Mouse (Mus musculus) kidney, postnatal 0 days (tissue): ENCODE results near the gene Zscan18. TPM values are rescaled to one million over a fixed set of nuclear protein-coding genes. Genes with fewer than 3 reads are reported as not detected.

Source experiments
- ATAC-seq: fragments of 200-750 bp; cut with Nextera tagmentation; replicated peaks from 2 replicates; pipeline ENCODE4 v1.8.0; 2017; ENCODE audit warnings: low read depth, moderate number of reproducible peaks, moderate TSS enrichment, moderate library complexity; ENCODE audit not compliant: low FRiP score
- DNase-seq: peaks from one replicate; pipeline ENCODE4 v3.0.0-alpha.2; 2016; ENCODE audit warnings: low spot score
- H3K27ac ChIP-seq: fragments of 300-500 bp; sonication (generic); 2 replicates; pipeline ENCODE4 v1.5.1; 2014; ENCODE audit warnings: mild to moderate bottlenecking
- H3K27me3 ChIP-seq: fragments of 300-500 bp; sonication (generic); 2 replicates; pipeline ENCODE4 v1.6.1; 2014; ENCODE audit warnings: low read length, mixed read lengths; ENCODE audit not compliant: insufficient read depth
- H3K36me3 ChIP-seq: fragments of 300-500 bp; sonication (generic); 2 replicates; pipeline ENCODE4 v1.6.1; 2014; ENCODE audit warnings: low read length, mixed read lengths; ENCODE audit not compliant: insufficient read depth
- H3K4me1 ChIP-seq: fragments of 300-500 bp; sonication (generic); replicated peaks from 2 replicates; pipeline ENCODE4 v1.6.1; 2014; ENCODE audit warnings: antibody characterized with exemption, low read length, mixed read lengths; ENCODE audit not compliant: insufficient read depth
- H3K4me2 ChIP-seq: fragments of 300-500 bp; sonication (generic); 2 replicates; pipeline ENCODE4 v1.6.1; 2014; ENCODE audit warnings: mild to moderate bottlenecking, low read length, moderate library complexity, mixed read lengths
- H3K4me3 ChIP-seq: fragments of 300-500 bp; sonication (generic); replicated peaks from 2 replicates; pipeline ENCODE4 v1.5.1; 2014; ENCODE audit warnings: low read depth, low read length
- H3K9ac ChIP-seq: fragments of 300-500 bp; sonication (generic); 2 replicates; pipeline ENCODE4 v1.6.1; 2014; ENCODE audit warnings: low read depth, low read length
- H3K9me3 ChIP-seq: fragments of 300-500 bp; sonication (generic); replicated peaks from 2 replicates; pipeline ENCODE4 v1.6.1; 2016; ENCODE audit warnings: low read length, inconsistent platforms, mixed read lengths
- CTCF ChIP-seq: IDR thresholded peaks from 2 replicates; pipeline ENCODE4 v1.5.1; 2016; ENCODE audit warnings: antibody characterized with exemption, low read depth, mild to moderate bottlenecking, moderate library complexity
- WGBS: fragments of 180-500 bp; shearing (Covaris S2); extraction: QIAGEN DNeasy Blood & Tissue Kit; methylation state at CpG from one replicate; pipeline ENCODE4 v1.1.7; 2014; 5-methylcytosine and 5-hydroxymethylcytosine counted together
- polyA plus RNA-seq: library from polyadenylated mRNA; unstranded; fragments of >200 nt; fragmentation: Nextera tagmentation; extraction: Ambion mirVana; gene quantifications from 2 replicates; pipeline ENCODE4 v1.2.1, GENCODE M21; 2015

The Zscan18 gene
- polyA plus RNA-seq, 1 experiment from 2014 or later, result 3.6 TPM

GRCm38 (mm10) chr7:12734904-12735303, 68.5 kb downstream of the Zscan18 start, which contains the start of gene Vmn2r56:
Gene Vmn2r56, minus strand, starts transcription at chr7:12735004.
- no peaks in the 10 kb centered on the region for H3K4me1 ChIP-seq
- ATAC-seq (no peak), DNase-seq (no peak)
- no peaks in the 10 kb centered on the region for H3K36me3 ChIP-seq
- H3K4me2 ChIP-seq, result no peak within 1 kb of the TSS
- no peak within 1 kb of the TSS for H3K27ac ChIP-seq
- H3K4me3 ChIP-seq, result no peak within 1 kb of the TSS
- 57% methylated on average over 1 of the region's 1 CpGs for WGBS
- H3K9ac ChIP-seq, result no peak within 1 kb of the TSS
- no peak for TF ChIP-seq CTCF
- H3K9me3 ChIP-seq, result no peaks in the 10 kb centered on the region
- no peaks in the 10 kb centered on the region for H3K27me3 ChIP-seq

Other genes with a start within 250 kb of the Zscan18 start
- not detected in 2 replicates for gene Vmn2r53, start 194.8 kb downstream of the Zscan18 start, polyA plus RNA-seq
- not detected in 2 replicates for gene Vmn2r54, start 163.3 kb downstream of the Zscan18 start, polyA plus RNA-seq
- not detected in 2 replicates for gene Vmn2r55, start 118.6 kb downstream of the Zscan18 start, polyA plus RNA-seq
- gene Vmn2r56, start 68.6 kb downstream of the Zscan18 start, polyA plus RNA-seq, result not detected in 2 replicates
- gene Zfp329, start 15.2 kb upstream of the Zscan18 start, polyA plus RNA-seq, result 8.8 and 8.9 TPM in 2 replicates
- 20.7 and 22.2 TPM in 2 replicates for gene Zfp110, start 31.1 kb upstream of the Zscan18 start, polyA plus RNA-seq
- gene Zfp128, start 77.5 kb upstream of the Zscan18 start, polyA plus RNA-seq, result 3.3 and 3.5 TPM in 2 replicates
- gene Zscan22, start 94.2 kb upstream of the Zscan18 start, polyA plus RNA-seq, result 11.8 and 12.9 TPM in 2 replicates
- gene Rps5, start 118.7 kb upstream of the Zscan18 start, polyA plus RNA-seq, result 1,052 and 1,143 TPM in 2 replicates
- 0.29 and 0.32 TPM in 2 replicates for gene Rnf225, start 123.8 kb upstream of the Zscan18 start, polyA plus RNA-seq
- gene Zfp324, start 162.2 kb upstream of the Zscan18 start, polyA plus RNA-seq, result 7.7 and 8.0 TPM in 2 replicates
- gene Zfp446, start 174.2 kb upstream of the Zscan18 start, polyA plus RNA-seq, result 6.7 and 7.1 TPM in 2 replicates
- 0.07 and 0.11 TPM in 2 replicates for gene Slc27a5, start 194.6 kb upstream of the Zscan18 start, polyA plus RNA-seq
- 195 and 197 TPM in 2 replicates for gene Trim28, start 195.5 kb upstream of the Zscan18 start, polyA plus RNA-seq
- 17.4 and 17.5 TPM in 2 replicates for gene Zbtb45, start 206.4 kb upstream of the Zscan18 start, polyA plus RNA-seq
- gene Chmp2a, start 231.2 kb upstream of the Zscan18 start, polyA plus RNA-seq, result 235 and 240 TPM in 2 replicates
- 123 and 134 TPM in 2 replicates for gene Ube2m, start 234.6 kb upstream of the Zscan18 start, polyA plus RNA-seq